Mouse (Mus musculus) lung, postnatal 0 days (tissue): ENCODE measurements around the gene Ppp6r3. TPM values are rescaled to one million over a fixed set of nuclear protein-coding genes. Genes with fewer than 3 reads are reported as not detected.

Experiments used
- ATAC-seq: fragments of 200-750 bp; cut with Nextera tagmentation; 2 replicates; pipeline ENCODE4 v1.8.0; 2017; ENCODE audit warnings: moderate library complexity
- DNase-seq: peaks from one replicate; pipeline ENCODE4 v3.0.0-alpha.2; 2016; ENCODE audit warnings: low spot score
- H3K27ac ChIP-seq: fragments of 300-500 bp; sonication (generic); 2 replicates; pipeline ENCODE4 v1.5.1; 2014; ENCODE audit warnings: antibody characterized with exemption, mild to moderate bottlenecking, low read length, mixed read lengths
- H3K27me3 ChIP-seq: fragments of 300-500 bp; sonication (generic); replicated peaks from 2 replicates; pipeline ENCODE4 v1.6.1; 2014; ENCODE audit warnings: low read length, mixed read lengths; ENCODE audit not compliant: insufficient read depth
- H3K36me3 ChIP-seq: fragments of 300-500 bp; sonication (generic); 2 replicates; pipeline ENCODE4 v1.6.1; 2014; ENCODE audit warnings: low read length, mixed read lengths; ENCODE audit not compliant: insufficient read depth
- H3K4me1 ChIP-seq: fragments of 300-500 bp; sonication (generic); 2 replicates; pipeline ENCODE4 v1.6.1; 2014; ENCODE audit warnings: antibody characterized with exemption, low read depth, low read length, mixed read lengths; ENCODE audit not compliant: insufficient read depth
- H3K4me2 ChIP-seq: fragments of 300-500 bp; sonication (generic); replicated peaks from 2 replicates; pipeline ENCODE4 v1.6.1; 2014; ENCODE audit warnings: low read depth, mild to moderate bottlenecking, low read length, moderate library complexity, mixed read lengths
- H3K4me3 ChIP-seq: fragments of 300-500 bp; sonication (generic); 2 replicates; pipeline ENCODE4 v1.5.1; 2014; ENCODE audit warnings: low read depth, low read length
- H3K9ac ChIP-seq: fragments of 300-500 bp; sonication (generic); replicated peaks from 2 replicates; pipeline ENCODE4 v1.6.1; 2014; ENCODE audit warnings: low read depth, mild to moderate bottlenecking
- H3K9me3 ChIP-seq: fragments of 300-500 bp; sonication (generic); 2 replicates; pipeline ENCODE4 v1.6.1; 2016; ENCODE audit warnings: low read length, mixed read lengths
- CTCF ChIP-seq: IDR thresholded peaks from 2 replicates; pipeline ENCODE4 v1.5.1; 2016; ENCODE audit warnings: antibody characterized with exemption, mild to moderate bottlenecking
- EP300 ChIP-seq: IDR thresholded peaks from 2 replicates; pipeline ENCODE4 v1.6.1; 2016; ENCODE audit warnings: antibody characterized with exemption, mild to moderate bottlenecking, control low read depth
- WGBS: fragments of 180-500 bp; shearing (Covaris S2); extraction: QIAGEN DNeasy Blood & Tissue Kit; methylation state at CpG from one replicate; pipeline ENCODE4 v1.1.7; 2014; 5-methylcytosine and 5-hydroxymethylcytosine counted together
- polyA plus RNA-seq: library from polyadenylated mRNA; unstranded; fragments of >200 nt; fragmentation: Nextera tagmentation; extraction: Ambion mirVana; gene quantifications from 2 replicates; pipeline ENCODE4 v1.2.1, GENCODE M21; 2015

Ppp6r3 gene
- polyA plus RNA-seq, 1 experiment from 2014 or later: 30.6 TPM

GRCm38 (mm10) chr19:3581326-3581725, 5.8 kb upstream of the Ppp6r3 start:
- peak; percentile 77 for TF ChIP-seq CTCF
- TF ChIP-seq EP300: no peak
- DNase-seq: peak; percentile 65
- Histone ChIP-seq H3K4me2 (no peak overlapping the region), H3K9me3 (no peaks in the 10 kb centered on the region), H3K36me3 (0 out of 2 replicates have a peak, but pooled peaks cover 13% of the 10 kb centered on the region), H3K4me1 (peaks cover 3% of the 10 kb centered on the region; the same call in 1 of the 2 replicates), H3K9ac (no peak overlapping the region), H3K4me3 (no peak overlapping the region), H3K27me3 (no peaks in the 10 kb centered on the region), H3K27ac (no peak overlapping the region)
- ATAC-seq: peak; percentile 40; the same call in 1 of the 2 replicates
- WGBS: 17% methylated on average over 7 of the region's 7 CpGs

- Histone ChIP-seq H3K4me1 (peaks cover 13% of the 10 kb centered on the region), H3K27ac (no peak overlapping the region), H3K9ac (no peak overlapping the region), H3K4me2 (no peak overlapping the region), H3K9me3 (no peaks in the 10 kb centered on the region), H3K4me3 (no peak overlapping the region), H3K36me3 (no peaks in the 10 kb centered on the region), H3K27me3 (no peaks in the 10 kb centered on the region)
- TF ChIP-seq CTCF (no peak), EP300 (no peak)
- DNase-seq (no peak), ATAC-seq (no peak)
Measured at GRCm38 (mm10) chr19:3577911-3578290, 2.4 kb upstream of the Ppp6r3 start.

DNA sequence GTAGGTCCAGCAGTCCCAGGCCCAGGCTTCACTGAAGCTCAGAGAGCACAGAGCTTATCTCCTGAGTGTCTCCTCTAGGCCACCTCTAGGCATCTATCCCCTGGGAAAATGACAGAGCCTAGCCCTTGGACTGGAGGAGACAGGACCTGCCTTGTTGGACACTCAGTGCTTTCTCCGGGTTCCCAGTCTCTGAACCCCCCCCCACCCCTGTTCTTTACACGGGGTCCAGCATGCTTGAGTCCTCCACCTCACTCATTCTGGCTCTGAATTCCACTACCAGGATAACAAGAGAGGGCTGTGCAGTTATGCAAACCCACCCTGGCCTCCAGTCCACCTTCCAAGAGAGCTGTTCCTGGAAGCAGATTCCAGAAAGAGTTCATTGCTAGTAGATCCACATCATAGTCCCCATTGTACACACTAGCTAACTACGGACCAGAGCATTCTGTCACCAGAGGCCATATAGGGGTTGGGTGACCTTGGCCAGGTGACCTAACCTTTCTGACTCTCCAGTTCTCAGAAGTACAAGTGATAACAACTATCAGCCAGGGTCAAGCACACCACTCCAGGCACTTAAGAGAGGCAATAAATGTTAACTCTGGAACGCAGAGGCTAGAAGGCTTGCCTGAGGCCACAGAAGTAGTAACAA, 1.8 kb upstream of the Ppp6r3 start:
- Histone ChIP-seq H3K9ac (no peak overlapping the region), H3K9me3 (no peaks in the 10 kb centered on the region), H3K4me2 (no peak overlapping the region), H3K4me1 (peaks cover 13% of the 10 kb centered on the region), H3K27ac (no peak overlapping the region), H3K36me3 (no peaks in the 10 kb centered on the region), H3K27me3 (no peaks in the 10 kb centered on the region), H3K4me3 (no peak overlapping the region)
- WGBS: 53% methylated on average over 4 of the region's 4 CpGs
- DNase-seq (no peak), ATAC-seq (no peak)
- TF ChIP-seq CTCF (no peak), EP300 (no peak)

GRCm38 (mm10) chr19:3576451-3577264, 1.1 kb upstream of the Ppp6r3 start:
- TF ChIP-seq CTCF (no peak), EP300 (no peak)
- H3K9ac ChIP-seq: no peak overlapping the region
- H3K36me3 ChIP-seq: no peaks in the 10 kb centered on the region
- H3K27ac ChIP-seq: no peak overlapping the region
- no peaks in the 10 kb centered on the region for H3K9me3 ChIP-seq
- H3K4me3 ChIP-seq: peak overlapping the region; percentile 93; the same call in 1 of the 2 replicates
- ATAC-seq: no peak
- peaks cover 13% of the 10 kb centered on the region for H3K4me1 ChIP-seq
- no peak for DNase-seq
- no peaks in the 10 kb centered on the region for H3K27me3 ChIP-seq
- WGBS: 55% methylated on average over 5 of the region's 5 CpGs
- peak overlapping the region; percentile 43 for H3K4me2 ChIP-seq

- no peaks in the 10 kb centered on the region for H3K27me3 ChIP-seq
- H3K4me1 ChIP-seq: peaks cover 13% of the 10 kb centered on the region
- H3K9me3 ChIP-seq: no peaks in the 10 kb centered on the region
- WGBS: under 1% methylated on average over 28 of the region's 50 CpGs
- H3K27ac ChIP-seq: peak overlapping the region; percentile 96
- peak; percentile 57 for ATAC-seq
- TF ChIP-seq EP300 (no peak), CTCF (peak; percentile 12; the same call in 1 of the 2 replicates)
- no peak for DNase-seq
- no peaks in the 10 kb centered on the region for H3K36me3 ChIP-seq
- H3K4me3 ChIP-seq: peak overlapping the region; percentile 93
- H3K9ac ChIP-seq: peak overlapping the region; percentile 86
- peak overlapping the region; percentile 73 for H3K4me2 ChIP-seq
Measured at GRCm38 (mm10) chr19:3575276-3575631, 295 bp downstream of the Ppp6r3 start.

- Histone ChIP-seq H3K36me3 (no peaks in the 10 kb centered on the region), H3K4me2 (peak overlapping the region; percentile 73), H3K4me3 (peak overlapping the region; percentile 93), H3K4me1 (peaks cover 13% of the 10 kb centered on the region), H3K27me3 (no peaks in the 10 kb centered on the region), H3K9me3 (no peaks in the 10 kb centered on the region), H3K27ac (peak overlapping the region; percentile 96), H3K9ac (peak overlapping the region; percentile 86)
- DNase-seq: peak; percentile 56
- WGBS: 2% methylated on average over 9 of the region's 9 CpGs
- ATAC-seq: no peak
- TF ChIP-seq CTCF: no peak
- TF ChIP-seq EP300: no peak
Measured at GRCm38 (mm10) chr19:3574593-3575094, 905 bp downstream of the Ppp6r3 start.
